Mouse (Mus musculus) heart, postnatal 14 days (tissue): ENCODE results near the gene Kcnip4. TPM values are rescaled to one million over a fixed set of nuclear protein-coding genes. Genes with fewer than 3 reads are reported as not detected.
A peak's percentile ranks its signal among the peaks of the same experiment; 100 is the strongest.

Source experiments
- DNase-seq, 2 experiments: peaks; one replicate each; pipeline ENCODE4 v3.0.0; 2021 to 2022
- intact Hi-C: fragments of 180-260 bp; cut with DNase I; formaldehyde crosslinking; loops from one replicate; pipeline ENCODE4 v1.15.1; 2025
- total RNA-seq, 2 experiments: library from RNA; stranded (reverse); gene quantifications; 2 replicates each; pipeline ENCODE4 v1.2.3; 2021

Kcnip4 gene
- total RNA-seq, 2 experiments from 2014 or later, result 0.10 to 0.38 TPM

DNA sequence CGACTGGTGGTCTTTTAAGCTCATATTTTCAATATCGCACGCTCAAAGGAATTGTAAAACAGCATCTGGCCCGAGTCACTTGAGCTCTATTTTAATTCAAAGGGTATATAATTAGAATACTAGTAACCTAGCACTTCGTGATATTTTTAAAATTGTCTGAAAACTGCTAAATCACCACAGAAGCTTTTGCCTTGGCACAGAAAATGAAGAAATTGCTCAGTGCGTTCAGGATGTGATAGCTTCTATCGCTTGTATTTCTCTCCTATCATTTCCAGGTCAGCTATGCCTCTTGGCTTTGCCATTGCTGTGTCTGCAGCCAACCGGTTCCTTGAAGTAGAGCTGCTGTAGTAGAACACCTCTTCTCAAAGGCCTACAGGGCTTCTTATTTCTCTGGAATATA lies 255.9 kb downstream of the Kcnip4 start:
- intact Hi-C loops, result no loop called here
- no peak for DNase-seq

DNA sequence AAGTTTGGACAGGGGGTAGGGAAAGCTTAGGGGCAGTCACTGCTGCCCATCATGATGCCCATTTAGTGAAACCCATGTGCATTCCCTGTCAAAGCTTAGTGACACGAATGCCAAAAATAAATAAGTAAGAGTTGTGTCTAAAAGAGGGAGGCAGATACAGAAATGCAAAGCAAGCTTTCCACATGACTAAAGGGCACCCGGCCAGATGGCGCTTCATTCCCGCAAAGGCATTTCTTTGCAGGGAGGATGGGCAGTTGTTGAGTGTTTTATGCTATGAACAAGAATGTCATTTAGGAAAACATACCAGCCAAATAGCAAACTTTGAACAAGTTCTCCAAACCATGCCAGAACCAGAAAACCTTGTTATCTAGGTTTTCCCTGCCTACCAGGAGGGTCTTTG lies 265.4 kb downstream of the Kcnip4 start:
- DNase-seq, result peak; percentile 1 to 17
- intact Hi-C loops, result no loop called here

DNA sequence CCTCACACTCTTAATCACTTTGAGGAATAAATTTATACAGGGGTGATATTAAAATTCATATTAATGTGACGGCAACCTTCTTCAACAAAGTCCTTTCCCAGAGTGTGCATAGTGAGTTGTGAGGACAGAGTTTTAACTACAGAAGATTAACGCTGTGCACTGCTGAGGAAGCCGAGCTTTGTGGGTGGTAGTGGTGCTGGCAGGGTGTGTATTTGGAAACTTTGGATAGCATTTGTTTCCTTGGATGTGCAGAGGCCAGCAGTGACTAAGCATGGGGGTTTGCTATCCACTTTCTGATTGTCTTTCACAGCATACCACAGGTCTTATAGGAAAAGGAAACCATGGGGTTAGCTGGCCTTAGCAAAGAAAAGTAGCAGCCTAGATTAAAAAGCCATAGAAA lies 267.9 kb downstream of the Kcnip4 start:
- intact Hi-C loops, result no loop called here
- DNase-seq, result no peak

DNA sequence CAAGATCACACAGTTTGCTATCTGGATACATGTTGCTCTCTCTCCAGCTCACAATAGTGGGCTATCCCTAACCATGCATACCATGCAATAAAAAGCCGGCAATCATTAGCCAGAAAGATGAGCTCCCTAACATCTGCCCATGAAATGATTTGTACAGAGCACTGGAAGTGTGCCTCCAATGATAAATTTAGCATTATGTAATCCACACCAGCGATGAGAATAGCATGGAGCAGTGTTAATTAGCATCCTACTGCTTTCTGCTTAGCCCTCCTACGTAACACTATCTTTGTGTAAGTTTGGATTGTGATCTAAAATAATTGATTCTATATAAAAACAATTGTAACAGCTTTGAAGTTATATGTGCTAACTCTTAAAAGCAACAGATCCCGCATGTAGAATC lies 268.7 kb downstream of the Kcnip4 start:
- DNase-seq, result no peak
- intact Hi-C loops, result no loop called here

GRCm38 (mm10) chr5:49247081-49247480 lies 277.6 kb downstream of the Kcnip4 start:
- DNase-seq, result no peak
- intact Hi-C loops, result no loop called here

GRCm38 (mm10) chr5:49244414-49244813 lies 280.3 kb downstream of the Kcnip4 start:
- intact Hi-C loops, result no loop called here

DNA sequence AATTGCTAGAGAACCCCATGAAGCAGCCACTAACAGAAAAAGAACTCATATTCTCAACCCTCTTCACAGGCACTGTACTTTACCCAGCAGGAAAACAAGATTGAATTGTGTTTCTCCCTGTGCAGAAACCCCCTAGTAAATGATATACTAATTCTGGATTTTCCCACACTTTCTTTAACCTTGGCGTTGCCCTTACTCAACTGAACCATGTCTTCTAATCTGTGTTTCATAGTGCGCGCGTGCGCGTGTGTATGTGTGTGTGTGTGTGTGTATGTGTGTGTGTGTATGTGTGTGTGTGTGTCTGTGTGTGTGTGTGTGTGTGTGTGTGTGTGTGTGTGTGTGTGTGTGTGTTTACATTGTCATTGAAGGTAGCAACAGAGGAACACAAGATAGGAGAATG lies 283.0 kb downstream of the Kcnip4 start:
- intact Hi-C loops, result no loop called here
- DNase-seq, result no peak

More at GRCm38 (mm10) chr5:49244414-49244813, 280.3 kb downstream of the Kcnip4 start:
- DNase-seq, result no peak

GRCm38 (mm10) chr5:49201164-49201756 lies 323.4 kb downstream of the Kcnip4 start:
- intact Hi-C loops, result no loop called here
- DNase-seq, result no peak

DNA sequence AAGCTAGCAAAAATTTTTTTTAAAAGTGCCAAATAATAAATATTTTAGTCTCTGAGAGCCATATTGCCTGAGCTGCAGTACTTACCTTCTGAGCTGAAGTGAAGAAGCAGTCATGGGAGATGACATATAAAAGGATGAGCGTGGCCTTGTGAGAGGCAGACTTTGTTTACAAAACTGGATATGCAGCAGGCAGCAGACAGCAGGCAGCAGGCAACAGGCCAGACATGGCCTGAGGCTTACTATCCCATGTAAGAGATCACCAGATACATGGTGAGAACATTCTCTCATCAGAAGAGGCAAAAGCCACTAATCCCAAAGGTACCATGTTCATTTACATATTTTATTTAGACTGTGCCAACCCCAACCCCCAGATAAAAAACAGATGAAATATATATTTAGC lies 336.5 kb downstream of the Kcnip4 start:
- intact Hi-C loops, result no loop called here
- DNase-seq, result no peak

- intact Hi-C loops, result no loop called here
- DNase-seq, result no peak
These were observed 374.4 kb downstream of the Kcnip4 start for GRCm38 (mm10) chr5:49150116-49150811.

GRCm38 (mm10) chr5:49149684-49150083 lies 375.0 kb downstream of the Kcnip4 start:
- DNase-seq, result no peak
- intact Hi-C loops, result no loop called here

DNA sequence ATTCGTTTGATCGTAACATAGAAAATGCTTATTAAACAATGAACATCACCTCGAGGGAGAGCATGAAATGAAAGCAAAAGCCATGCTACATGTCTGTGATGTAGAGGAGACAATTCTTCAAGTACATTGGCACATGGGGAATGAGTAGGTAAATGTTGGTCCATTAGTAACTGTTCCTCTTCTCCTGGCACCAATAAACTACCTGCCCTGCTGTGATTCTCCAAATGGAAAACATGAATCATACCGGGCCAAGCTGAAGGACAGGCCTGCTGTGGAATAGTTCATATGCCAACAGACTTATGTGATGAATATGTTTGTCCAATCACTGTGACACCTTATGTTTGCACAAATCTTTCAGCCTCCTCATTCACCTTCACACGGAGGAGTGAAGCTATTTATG lies 429.3 kb downstream of the Kcnip4 start:
- no peak for DNase-seq
- intact Hi-C loops, result no loop called here

GRCm38 (mm10) chr5:49094945-49095344 lies 429.8 kb downstream of the Kcnip4 start:
- no peak for DNase-seq
- intact Hi-C loops, result no loop called here

DNA sequence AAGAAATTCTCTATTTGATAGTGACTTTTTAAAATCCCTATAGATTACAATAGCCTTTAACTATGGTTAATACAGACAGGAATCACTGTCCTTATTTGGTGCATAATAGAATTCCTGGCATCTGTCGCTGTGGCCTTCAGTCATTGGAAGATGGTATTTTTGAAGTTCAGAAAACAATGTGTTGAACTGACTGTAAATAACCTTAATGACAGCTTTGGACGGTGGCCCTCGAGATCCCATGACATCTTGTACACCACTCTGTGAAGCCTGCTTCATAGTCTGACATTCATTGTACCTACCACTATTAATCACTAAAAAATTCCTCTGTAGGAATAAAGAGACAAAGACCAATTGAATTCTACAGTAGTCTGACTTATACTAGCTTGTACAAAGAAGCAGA lies 430.4 kb downstream of the Kcnip4 start:
- intact Hi-C loops, result no loop called here
- no peak for DNase-seq

DNA sequence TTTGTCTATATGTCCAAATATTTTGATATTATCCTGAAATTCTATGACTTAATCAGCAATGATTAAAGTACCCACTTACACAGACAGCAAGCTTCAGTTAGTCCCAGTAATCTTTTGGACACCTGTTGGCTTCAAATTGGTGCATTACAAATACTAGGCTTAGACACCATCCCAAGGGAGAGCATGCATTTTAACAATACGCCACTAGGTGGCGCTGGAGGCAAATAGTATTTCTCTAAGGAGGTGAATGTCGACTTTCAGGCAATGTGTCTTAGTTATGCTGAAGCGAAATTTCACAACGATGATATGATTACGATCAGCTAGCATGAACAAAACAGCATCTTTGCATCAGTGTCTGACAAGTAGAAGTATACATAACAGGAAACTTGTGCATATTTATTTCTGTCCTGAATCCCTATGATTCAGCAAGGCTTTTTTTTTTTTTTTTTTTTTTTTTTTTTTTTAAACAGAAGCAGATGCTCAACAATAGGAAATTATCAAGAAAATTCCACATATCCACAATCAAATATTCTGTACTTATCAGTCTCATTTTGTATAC lies 434.5 kb downstream of the Kcnip4 start:
- peak; percentile 63 to 81 for DNase-seq
- intact Hi-C loops, result loop anchor here (1.0 kb wide), 1 partner anchor 260 kb away; no protein-coding TSS in a partner anchor

- intact Hi-C loops, result no loop called here
- DNase-seq, result no peak
These were observed 459.1 kb downstream of the Kcnip4 start for GRCm38 (mm10) chr5:49065646-49066045.

DNA sequence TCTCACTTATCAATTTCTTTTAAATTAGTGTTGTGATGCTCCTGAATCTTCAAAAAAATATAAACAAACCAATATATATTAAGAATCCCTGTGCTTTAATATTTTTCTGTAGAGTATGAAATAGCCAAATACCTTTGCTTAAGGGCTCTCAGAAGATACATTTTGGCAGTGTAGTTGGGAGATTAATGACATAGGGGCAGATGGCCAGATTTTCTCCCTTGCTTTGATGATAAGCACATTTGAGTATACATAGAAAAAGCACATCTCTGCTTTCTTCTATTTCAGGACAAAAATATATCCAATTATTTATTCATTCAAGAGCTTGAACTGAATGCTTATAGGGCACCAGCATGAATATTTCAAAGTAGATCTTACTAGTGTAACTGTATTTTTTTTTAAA lies 465.8 kb downstream of the Kcnip4 start:
- no peak for DNase-seq
- intact Hi-C loops, result no loop called here

GRCm38 (mm10) chr5:49057636-49058340 lies 466.9 kb downstream of the Kcnip4 start:
- intact Hi-C loops, result no loop called here
- no peak for DNase-seq

GRCm38 (mm10) chr5:49047960-49048359 lies 476.7 kb downstream of the Kcnip4 start:
- DNase-seq, result no peak
- intact Hi-C loops, result no loop called here

DNA sequence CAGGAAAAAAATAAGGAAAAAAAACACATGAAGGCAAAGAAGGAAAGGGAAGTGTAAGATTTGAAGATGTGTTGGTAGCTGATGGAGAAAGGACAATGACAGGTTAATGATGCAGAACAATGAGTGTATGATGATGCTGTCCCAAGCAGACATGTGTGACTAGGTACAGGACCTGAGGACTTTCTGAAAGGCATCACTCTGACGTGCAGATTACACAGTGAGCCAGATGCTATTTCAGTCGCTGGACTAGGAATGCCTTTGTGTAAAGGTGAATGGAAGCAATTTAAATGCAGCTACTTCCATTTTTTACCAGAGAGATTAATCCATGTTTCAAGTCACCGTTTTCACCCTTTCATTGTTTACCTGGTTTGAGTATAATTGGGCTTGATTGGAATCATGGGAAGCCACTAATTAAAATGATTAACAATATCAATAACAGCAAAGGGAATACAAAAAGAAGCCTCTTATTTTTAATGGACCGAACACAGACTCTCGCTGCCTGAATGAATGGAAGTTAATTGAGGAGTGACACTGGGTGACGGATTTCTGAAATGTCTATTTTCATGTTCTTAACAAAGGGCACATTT lies 483.4 kb downstream of the Kcnip4 start:
- intact Hi-C loops, result no loop called here
- DNase-seq, result no peak

GRCm38 (mm10) chr5:48997359-48997758 lies 527.3 kb downstream of the Kcnip4 start:
- intact Hi-C loops, result no loop called here
- no peak for DNase-seq
